Mouse (Mus musculus) liver, embryonic 15.5 days (tissue): ENCODE measurements at regions not wholly inside any gene's neighbourhood (a gene's known extent, or its start where the extent isn't known, plus 50 kb on each side); places are given as distances from the start of the nearest gene placed in this dataset.
A peak's percentile ranks its signal among the peaks of the same experiment; 100 is the strongest.

ENCODE experiments used
- ATAC-seq: fragments of 200-750 bp; cut with Nextera tagmentation; 2 replicates; pipeline ENCODE4 v1.8.0; 2017; ENCODE audit warnings: moderate number of reproducible peaks, mild to moderate bottlenecking, moderate library complexity; ENCODE audit not compliant: insufficient read depth
- H3K27ac ChIP-seq: fragments of 300-500 bp; sonication (generic); replicated peaks from 2 replicates; pipeline ENCODE4 v1.5.1; 2015; ENCODE audit warnings: mild to moderate bottlenecking, inconsistent platforms
- H3K27me3 ChIP-seq: fragments of 300-500 bp; sonication (generic); 2 replicates; pipeline ENCODE4 v1.6.1; 2015; ENCODE audit warnings: mild to moderate bottlenecking, inconsistent platforms
- H3K36me3 ChIP-seq: fragments of 300-500 bp; sonication (generic); replicated peaks from 2 replicates; pipeline ENCODE4 v1.6.1; 2015; ENCODE audit warnings: moderate library complexity, mild to moderate bottlenecking, inconsistent platforms
- H3K4me1 ChIP-seq: fragments of 300-500 bp; sonication (generic); replicated peaks from 2 replicates; pipeline ENCODE4 v1.6.1; 2015; ENCODE audit warnings: inconsistent platforms
- H3K4me2 ChIP-seq: fragments of 300-500 bp; sonication (generic); 2 replicates; pipeline ENCODE4 v1.6.1; 2015; ENCODE audit warnings: moderate library complexity, mild to moderate bottlenecking, inconsistent platforms
- H3K4me3 ChIP-seq: fragments of 300-500 bp; sonication (generic); replicated peaks from 2 replicates; pipeline ENCODE4 v1.5.1; 2015; ENCODE audit warnings: mild to moderate bottlenecking, inconsistent platforms
- H3K9ac ChIP-seq: fragments of 300-500 bp; sonication (generic); 2 replicates; pipeline ENCODE4 v1.6.1; 2015; ENCODE audit warnings: moderate library complexity, mild to moderate bottlenecking, inconsistent platforms
- H3K9me3 ChIP-seq: fragments of 300-500 bp; sonication (generic); replicated peaks from 2 replicates; pipeline ENCODE4 v1.6.1; 2016; ENCODE audit warnings: inconsistent platforms
- WGBS: fragments of 180-500 bp; shearing (Covaris S2); methylation state at CpG from one replicate; pipeline ENCODE4 v1.1.7; 2015; ENCODE audit warnings: mixed read lengths; ENCODE audit not compliant: insufficient replicate concordance; 5-methylcytosine and 5-hydroxymethylcytosine counted together

GRCm38 (mm10) chr13:37621319-37622050 lies 156.7 kb upstream of the Rreb1 start:
- no peaks in the 10 kb centered on the region for H3K36me3 ChIP-seq
- H3K27ac ChIP-seq: no peak overlapping the region
- H3K4me3 ChIP-seq: no peak overlapping the region
- H3K4me1 ChIP-seq: peaks cover 35% of the 10 kb centered on the region
- H3K9me3 ChIP-seq: no peaks in the 10 kb centered on the region
- 73% methylated on average over 5 of the region's 5 CpGs for WGBS
- no peak for ATAC-seq
- H3K4me2 ChIP-seq: no peak overlapping the region
- no peaks in the 10 kb centered on the region for H3K27me3 ChIP-seq
- no peak overlapping the region for H3K9ac ChIP-seq

- no peak overlapping the region for H3K9ac ChIP-seq
- no peak for ATAC-seq
- peaks cover 41% of the 10 kb centered on the region for H3K4me1 ChIP-seq
- WGBS: 37% methylated on average over 6 of the region's 6 CpGs
- H3K4me2 ChIP-seq: no peak overlapping the region
- no peaks in the 10 kb centered on the region for H3K27me3 ChIP-seq
- no peaks in the 10 kb centered on the region for H3K9me3 ChIP-seq
- H3K27ac ChIP-seq: no peak overlapping the region
- no peaks in the 10 kb centered on the region for H3K36me3 ChIP-seq
- no peak overlapping the region for H3K4me3 ChIP-seq
Measured at GRCm38 (mm10) chr13:37622366-37623088, 155.7 kb upstream of the Rreb1 start.

- no peaks in the 10 kb centered on the region for H3K27me3 ChIP-seq
- ATAC-seq: no peak
- WGBS: 36% methylated on average over 1 of the region's 1 CpGs
- H3K9ac ChIP-seq: no peak overlapping the region
- H3K4me1 ChIP-seq: peaks cover 36% of the 10 kb centered on the region
- no peaks in the 10 kb centered on the region for H3K36me3 ChIP-seq
- no peak overlapping the region for H3K4me3 ChIP-seq
- peak overlapping the region; percentile 33; the same call in 1 of the 2 replicates for H3K27ac ChIP-seq
- H3K4me2 ChIP-seq: no peak overlapping the region
- H3K9me3 ChIP-seq: no peaks in the 10 kb centered on the region
Measured at GRCm38 (mm10) chr13:37624741-37625140, 153.5 kb upstream of the Rreb1 start.

- Histone ChIP-seq H3K4me3 (no peak overlapping the region), H3K9me3 (no peaks in the 10 kb centered on the region), H3K9ac (no peak overlapping the region), H3K4me1 (peaks cover 27% of the 10 kb centered on the region), H3K36me3 (no peaks in the 10 kb centered on the region), H3K27me3 (no peaks in the 10 kb centered on the region), H3K4me2 (no peak overlapping the region; the same call in 1 of the 2 replicates), H3K27ac (peak overlapping the region; percentile 65)
- peak; percentile 75 for ATAC-seq
- 50% methylated on average over 13 of the region's 13 CpGs for WGBS
Measured at GRCm38 (mm10) chr13:37625532-37626235, 152.5 kb upstream of the Rreb1 start.

GRCm38 (mm10) chr13:37628391-37629270 lies 149.6 kb upstream of the Rreb1 start:
- Histone ChIP-seq H3K27me3 (no peaks in the 10 kb centered on the region), H3K4me3 (no peak overlapping the region), H3K9ac (no peak overlapping the region), H3K9me3 (no peaks in the 10 kb centered on the region), H3K27ac (no peak overlapping the region), H3K4me2 (no peak overlapping the region), H3K4me1 (peaks cover 18% of the 10 kb centered on the region), H3K36me3 (no peaks in the 10 kb centered on the region)
- ATAC-seq: no peak
- WGBS: 48% methylated on average over 16 of the region's 16 CpGs

- Histone ChIP-seq H3K27me3 (no peaks in the 10 kb centered on the region), H3K4me3 (no peak overlapping the region), H3K27ac (no peak overlapping the region), H3K9ac (no peak overlapping the region), H3K4me2 (no peak overlapping the region), H3K4me1 (peaks cover 18% of the 10 kb centered on the region), H3K36me3 (no peaks in the 10 kb centered on the region), H3K9me3 (no peaks in the 10 kb centered on the region)
- 60% methylated on average over 6 of the region's 6 CpGs for WGBS
- no peak for ATAC-seq
Measured at GRCm38 (mm10) chr13:37629271-37629899, 148.8 kb upstream of the Rreb1 start.

GRCm38 (mm10) chr13:37632835-37633440 lies 145.3 kb upstream of the Rreb1 start:
- no peaks in the 10 kb centered on the region for H3K27me3 ChIP-seq
- no peak overlapping the region for H3K4me2 ChIP-seq
- no peak overlapping the region for H3K4me3 ChIP-seq
- no peak for ATAC-seq
- 52% methylated on average over 5 of the region's 5 CpGs for WGBS
- no peak overlapping the region for H3K27ac ChIP-seq
- H3K4me1 ChIP-seq: no peaks in the 10 kb centered on the region
- H3K9me3 ChIP-seq: no peaks in the 10 kb centered on the region
- no peak overlapping the region for H3K9ac ChIP-seq
- H3K36me3 ChIP-seq: no peaks in the 10 kb centered on the region

- ATAC-seq: no peak
- WGBS: 72% methylated on average over 4 of the region's 4 CpGs
Measured at GRCm38 (mm10) chr13:37636363-37636762, 141.8 kb upstream of the Rreb1 start.

GRCm38 (mm10) chr13:37637151-37637550 lies 141.0 kb upstream of the Rreb1 start:
- WGBS: 60% methylated on average over 10 of the region's 10 CpGs
- no peaks in the 10 kb centered on the region for H3K36me3 ChIP-seq
- no peak for ATAC-seq
- no peak overlapping the region for H3K27ac ChIP-seq
- H3K4me1 ChIP-seq: no peaks in the 10 kb centered on the region
- H3K9me3 ChIP-seq: no peaks in the 10 kb centered on the region
- H3K27me3 ChIP-seq: no peaks in the 10 kb centered on the region
- no peak overlapping the region for H3K4me3 ChIP-seq
- no peak overlapping the region for H3K9ac ChIP-seq
- H3K4me2 ChIP-seq: no peak overlapping the region

More at GRCm38 (mm10) chr13:37636363-37636762, 141.8 kb upstream of the Rreb1 start:
- Histone ChIP-seq H3K27ac (no peak overlapping the region), H3K4me1 (no peaks in the 10 kb centered on the region), H3K36me3 (no peaks in the 10 kb centered on the region), H3K4me2 (no peak overlapping the region), H3K4me3 (no peak overlapping the region), H3K27me3 (no peaks in the 10 kb centered on the region), H3K9me3 (no peaks in the 10 kb centered on the region), H3K9ac (no peak overlapping the region)

GRCm38 (mm10) chr13:37638071-37638511 lies 140.1 kb upstream of the Rreb1 start:
- H3K36me3 ChIP-seq: no peaks in the 10 kb centered on the region
- no peak overlapping the region for H3K4me2 ChIP-seq
- no peak overlapping the region for H3K4me3 ChIP-seq
- H3K9me3 ChIP-seq: no peaks in the 10 kb centered on the region
- no peak overlapping the region for H3K9ac ChIP-seq
- ATAC-seq: no peak
- no peaks in the 10 kb centered on the region for H3K27me3 ChIP-seq
- H3K27ac ChIP-seq: no peak overlapping the region
- H3K4me1 ChIP-seq: no peaks in the 10 kb centered on the region
- 49% methylated on average over 8 of the region's 8 CpGs for WGBS
